Mouse (Mus musculus): ENCODE results near the gene Dcaf6. TPM values are rescaled to one million over a fixed set of nuclear protein-coding genes. Genes with fewer than 3 reads are reported as not detected.

Gene Dcaf6
- polyA plus RNA-seq, 1 experiment from 2014 or later, result 19.4 TPM

DNA sequence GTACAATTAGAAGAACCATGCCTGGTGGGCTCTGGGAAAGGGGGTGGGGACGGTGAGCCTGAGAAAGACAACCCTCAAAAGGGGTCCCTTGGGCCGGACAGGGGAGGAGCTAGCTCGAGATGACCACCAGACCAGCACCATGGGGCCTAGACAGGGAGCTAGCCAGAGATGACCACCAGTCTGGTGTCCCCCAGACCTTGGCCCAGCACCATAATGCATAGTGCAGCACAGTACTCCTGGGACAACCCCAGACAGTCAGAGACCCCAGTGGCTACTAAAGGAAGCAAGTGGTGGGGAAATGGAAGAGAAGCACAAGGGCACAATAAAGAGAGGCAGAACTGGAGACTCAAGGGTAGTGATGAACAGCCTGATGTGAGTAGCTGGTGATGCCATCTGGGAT is 19.5 kb downstream of the Dcaf6 start:
- no peak for ATAC-seq
- Histone ChIP-seq H3K4me3 (ENCODE audit: low read depth, low read length) (no peak overlapping the region), H3K27ac (ENCODE audit: low read length) (no peak overlapping the region), H3K4me1 (ENCODE audit: control insufficient read depth, insufficient read depth, low read length) (no peaks in the 10 kb centered on the region), H3K36me3 (ENCODE audit: control insufficient read depth, insufficient read depth, low read length) (no peaks in the 10 kb centered on the region), H3K4me2 (ENCODE audit: low read length) (no peak overlapping the region), H3K9me3 (replicated peaks; ENCODE audit: control insufficient read depth, low read length, poor library complexity, severe bottlenecking) (peaks cover 4% of the 10 kb centered on the region; the same call in 1 of the 2 replicates), H3K27me3 (ENCODE audit: control insufficient read depth, insufficient read depth, low read depth, low read length) (no peaks in the 10 kb centered on the region), H3K9ac (ENCODE audit: low read depth, low read length) (no peak overlapping the region)
- WGBS, result 85% methylated on average over 3 of the region's 3 CpGs

DNA sequence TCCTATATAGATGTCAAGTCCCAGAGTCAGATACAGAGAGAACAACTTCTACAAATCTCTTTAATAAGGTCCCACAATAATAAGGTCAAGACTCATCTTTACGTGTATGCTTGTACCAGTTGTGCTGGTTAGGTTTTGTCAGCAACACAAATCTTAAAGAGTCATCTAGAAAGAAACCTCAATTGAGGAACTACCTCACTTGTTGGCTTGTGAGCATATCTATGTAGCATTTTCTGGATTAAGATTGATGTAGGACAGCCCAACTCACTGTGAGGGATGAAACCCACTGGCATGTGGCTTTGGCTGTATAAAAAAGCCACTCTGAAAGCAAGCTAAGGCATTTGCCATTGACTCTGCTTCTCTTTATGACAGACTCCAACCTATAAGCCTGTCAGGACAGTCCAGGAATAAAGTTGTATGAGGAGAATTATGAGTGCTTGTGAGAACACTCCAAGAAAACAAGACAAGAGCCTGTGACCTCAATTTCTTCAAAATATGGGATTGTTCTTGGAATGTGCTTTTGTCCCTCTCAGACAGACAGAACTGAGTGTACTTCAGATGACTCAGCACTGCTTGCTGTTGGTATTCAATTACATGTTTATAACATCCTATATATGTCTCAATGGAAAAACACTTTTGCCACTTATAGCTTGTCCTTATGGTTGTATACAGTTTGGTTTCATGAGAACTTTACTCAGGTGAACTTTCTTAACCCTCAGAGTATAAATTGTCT is 21.8 kb downstream of the Dcaf6 start:
- WGBS, result 93% methylated on average over 1 of the region's 1 CpGs
- peaks cover 8% of the 10 kb centered on the region; the same call in 1 of the 2 replicates for H3K9me3 ChIP-seq (replicated peaks; ENCODE audit: control insufficient read depth, low read length, poor library complexity, severe bottlenecking)
- no peaks in the 10 kb centered on the region for H3K4me1 ChIP-seq (ENCODE audit: control insufficient read depth, insufficient read depth, low read length)
- H3K9ac ChIP-seq (ENCODE audit: low read depth, low read length), result no peak overlapping the region
- H3K27me3 ChIP-seq (ENCODE audit: control insufficient read depth, insufficient read depth, low read depth, low read length), result no peaks in the 10 kb centered on the region
- H3K27ac ChIP-seq (ENCODE audit: low read length), result no peak overlapping the region
- no peak overlapping the region for H3K4me3 ChIP-seq (ENCODE audit: low read depth, low read length)
- no peak overlapping the region for H3K4me2 ChIP-seq (ENCODE audit: low read length)
- H3K36me3 ChIP-seq (ENCODE audit: control insufficient read depth, insufficient read depth, low read length), result no peaks in the 10 kb centered on the region
- ATAC-seq, result no peak

GRCm38 (mm10) chr1:165432883-165433282 is 27.4 kb downstream of the Dcaf6 start:
- no peak overlapping the region for H3K4me3 ChIP-seq (ENCODE audit: low read depth, low read length)
- H3K4me2 ChIP-seq (ENCODE audit: low read length), result no peak overlapping the region
- peaks cover 8% of the 10 kb centered on the region; the same call in 1 of the 2 replicates for H3K9me3 ChIP-seq (replicated peaks; ENCODE audit: control insufficient read depth, low read length, poor library complexity, severe bottlenecking)
- H3K4me1 ChIP-seq (ENCODE audit: control insufficient read depth, insufficient read depth, low read length), result no peaks in the 10 kb centered on the region
- 82% methylated on average over 1 of the region's 1 CpGs for WGBS
- ATAC-seq, result no peak
- H3K36me3 ChIP-seq (ENCODE audit: control insufficient read depth, insufficient read depth, low read length), result no peaks in the 10 kb centered on the region
- no peak overlapping the region for H3K27ac ChIP-seq (ENCODE audit: low read length)
- no peak overlapping the region for H3K9ac ChIP-seq (ENCODE audit: low read depth, low read length)
- H3K27me3 ChIP-seq (ENCODE audit: control insufficient read depth, insufficient read depth, low read depth, low read length), result no peaks in the 10 kb centered on the region

- no peak overlapping the region for H3K4me2 ChIP-seq (ENCODE audit: low read length)
- no peak for ATAC-seq
- H3K9me3 ChIP-seq (replicated peaks; ENCODE audit: control insufficient read depth, low read length, poor library complexity, severe bottlenecking), result no peaks in the 10 kb centered on the region
- WGBS, result 97% methylated on average over 2 of the region's 2 CpGs
- H3K36me3 ChIP-seq (ENCODE audit: control insufficient read depth, insufficient read depth, low read length), result peaks cover 2% of the 10 kb centered on the region; the same call in 1 of the 2 replicates
- no peaks in the 10 kb centered on the region for H3K27me3 ChIP-seq (ENCODE audit: control insufficient read depth, insufficient read depth, low read depth, low read length)
- no peak overlapping the region for H3K27ac ChIP-seq (ENCODE audit: low read length)
- no peak overlapping the region for H3K4me3 ChIP-seq (ENCODE audit: low read depth, low read length)
- H3K9ac ChIP-seq (ENCODE audit: low read depth, low read length), result no peak overlapping the region
- H3K4me1 ChIP-seq (ENCODE audit: control insufficient read depth, insufficient read depth, low read length), result no peaks in the 10 kb centered on the region
Observed at GRCm38 (mm10) chr1:165426254-165426653, 34.0 kb downstream of the Dcaf6 start.

DNA sequence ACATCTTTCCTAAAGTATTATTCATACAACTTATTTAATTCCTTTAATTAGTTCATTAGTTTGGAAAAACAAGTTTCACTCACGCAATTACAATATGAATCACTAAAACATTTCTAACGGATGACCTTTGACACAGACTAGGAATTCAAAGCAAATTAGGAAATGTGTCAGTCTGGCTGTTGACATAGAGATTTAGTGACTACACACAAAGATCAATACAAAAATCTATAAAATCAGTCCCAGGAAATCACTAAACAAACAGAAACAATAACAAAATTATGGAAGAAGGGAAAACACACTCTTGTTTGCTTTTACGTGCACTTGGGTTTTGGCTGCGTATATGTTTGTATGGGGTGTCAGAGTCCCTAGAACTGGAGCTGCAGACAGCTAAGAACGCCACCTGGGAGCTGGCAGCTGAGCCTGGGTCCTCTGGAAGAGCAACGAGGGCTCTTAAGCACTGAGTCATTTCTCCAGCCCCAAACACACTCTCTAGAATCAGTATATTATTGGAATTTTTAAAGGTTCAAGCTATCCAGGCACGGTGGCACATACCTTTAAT is 38.8 kb downstream of the Dcaf6 start:
- Histone ChIP-seq H3K4me1 (ENCODE audit: control insufficient read depth, insufficient read depth, low read length) (no peaks in the 10 kb centered on the region), H3K9me3 (replicated peaks; ENCODE audit: control insufficient read depth, low read length, poor library complexity, severe bottlenecking) (no peaks in the 10 kb centered on the region), H3K36me3 (ENCODE audit: control insufficient read depth, insufficient read depth, low read length) (peaks cover 2% of the 10 kb centered on the region; the same call in 1 of the 2 replicates), H3K9ac (ENCODE audit: low read depth, low read length) (no peak overlapping the region), H3K4me2 (ENCODE audit: low read length) (no peak overlapping the region), H3K27me3 (ENCODE audit: control insufficient read depth, insufficient read depth, low read depth, low read length) (no peaks in the 10 kb centered on the region), H3K27ac (ENCODE audit: low read length) (no peak overlapping the region), H3K4me3 (ENCODE audit: low read depth, low read length) (no peak overlapping the region)
- WGBS, result 78% methylated on average over 7 of the region's 7 CpGs
- no peak for ATAC-seq

GRCm38 (mm10) chr1:165396401-165396805 is 63.9 kb downstream of the Dcaf6 start:
- Histone ChIP-seq H3K27me3 (ENCODE audit: control insufficient read depth, insufficient read depth, low read depth, low read length) (no peaks in the 10 kb centered on the region), H3K9me3 (replicated peaks; ENCODE audit: control insufficient read depth, low read length, poor library complexity, severe bottlenecking) (no peaks in the 10 kb centered on the region), H3K9ac (ENCODE audit: low read depth, low read length) (no peak overlapping the region), H3K4me1 (ENCODE audit: control insufficient read depth, insufficient read depth, low read length) (no peaks in the 10 kb centered on the region), H3K4me2 (ENCODE audit: low read length) (no peak overlapping the region), H3K4me3 (ENCODE audit: low read depth, low read length) (no peak overlapping the region), H3K27ac (ENCODE audit: low read length) (no peak overlapping the region), H3K36me3 (ENCODE audit: control insufficient read depth, insufficient read depth, low read length) (no peaks in the 10 kb centered on the region)
- no peak for ATAC-seq
- WGBS, result 82% methylated on average over 2 of the region's 2 CpGs

DNA sequence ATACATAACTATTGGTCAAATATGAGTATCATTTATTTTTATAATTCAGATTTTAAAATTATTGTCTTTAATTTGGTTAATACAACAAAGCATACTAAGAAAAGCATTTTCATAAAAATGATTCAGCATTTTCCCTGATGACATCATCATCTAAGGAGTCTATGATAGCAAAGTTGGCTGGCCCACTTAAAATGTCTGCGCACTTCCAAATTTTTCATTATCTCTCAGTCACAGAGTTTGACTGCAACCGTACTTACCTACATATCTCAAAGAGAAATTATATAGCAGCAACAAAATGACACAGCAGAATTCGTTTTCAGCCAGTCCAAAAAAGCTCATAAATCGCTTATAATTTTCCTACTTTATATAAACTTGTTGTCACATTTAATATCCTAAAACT is 64.3 kb downstream of the Dcaf6 start:
- Histone ChIP-seq H3K4me3 (ENCODE audit: low read depth, low read length) (no peak overlapping the region), H3K36me3 (ENCODE audit: control insufficient read depth, insufficient read depth, low read length) (no peaks in the 10 kb centered on the region), H3K9me3 (replicated peaks; ENCODE audit: control insufficient read depth, low read length, poor library complexity, severe bottlenecking) (no peaks in the 10 kb centered on the region), H3K4me2 (ENCODE audit: low read length) (no peak overlapping the region), H3K27ac (ENCODE audit: low read length) (no peak overlapping the region), H3K4me1 (ENCODE audit: control insufficient read depth, insufficient read depth, low read length) (no peaks in the 10 kb centered on the region), H3K27me3 (ENCODE audit: control insufficient read depth, insufficient read depth, low read depth, low read length) (no peaks in the 10 kb centered on the region), H3K9ac (ENCODE audit: low read depth, low read length) (no peak overlapping the region)
- WGBS, result 96% methylated on average over 4 of the region's 4 CpGs
- no peak for ATAC-seq

DNA sequence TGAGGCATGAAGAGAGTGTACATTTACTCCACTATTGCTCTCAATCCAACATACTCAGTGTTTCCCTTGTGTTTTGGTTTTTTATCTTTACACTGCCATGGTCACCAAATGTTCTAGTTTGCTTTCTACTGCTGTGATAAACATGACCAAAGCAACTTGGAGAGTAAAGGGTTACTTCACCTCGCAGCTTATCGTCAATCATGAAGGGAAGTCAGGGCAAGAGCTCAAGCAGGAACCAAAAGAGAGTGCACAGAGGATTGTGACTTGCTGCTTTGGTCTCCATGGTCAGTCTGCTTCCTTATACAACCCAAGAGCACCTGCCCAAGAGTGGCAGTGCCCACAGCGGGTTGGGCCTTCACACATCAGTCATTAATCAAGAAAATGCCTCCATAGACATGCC is 65.4 kb downstream of the Dcaf6 start:
- ATAC-seq, result no peak
- no peak overlapping the region for H3K4me3 ChIP-seq (ENCODE audit: low read depth, low read length)
- H3K4me1 ChIP-seq (ENCODE audit: control insufficient read depth, insufficient read depth, low read length), result no peaks in the 10 kb centered on the region
- H3K4me2 ChIP-seq (ENCODE audit: low read length), result no peak overlapping the region
- H3K9me3 ChIP-seq (replicated peaks; ENCODE audit: control insufficient read depth, low read length, poor library complexity, severe bottlenecking), result no peaks in the 10 kb centered on the region
- no peaks in the 10 kb centered on the region for H3K36me3 ChIP-seq (ENCODE audit: control insufficient read depth, insufficient read depth, low read length)
- H3K9ac ChIP-seq (ENCODE audit: low read depth, low read length), result no peak overlapping the region
- H3K27ac ChIP-seq (ENCODE audit: low read length), result no peak overlapping the region
- H3K27me3 ChIP-seq (ENCODE audit: control insufficient read depth, insufficient read depth, low read depth, low read length), result no peaks in the 10 kb centered on the region
- 76% methylated on average over 3 of the region's 3 CpGs for WGBS

DNA sequence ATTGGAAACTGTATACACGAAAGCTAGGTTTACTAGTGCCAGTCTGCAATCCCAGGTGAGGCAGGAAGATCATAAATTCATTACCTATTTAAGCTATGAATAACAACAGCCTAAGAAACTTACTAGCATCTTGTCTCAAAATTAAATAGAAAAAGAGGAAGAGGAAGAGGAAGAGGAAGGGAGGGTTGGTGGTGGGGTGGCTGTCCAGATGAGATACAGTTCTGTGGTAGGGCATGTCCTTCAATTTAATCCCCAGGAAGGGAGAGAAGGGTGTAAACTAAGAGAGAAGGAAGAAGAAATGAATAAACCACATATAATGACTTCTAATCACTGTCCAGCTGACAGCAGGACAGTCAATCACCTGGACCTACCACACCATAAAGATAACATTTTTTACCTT is 67.2 kb downstream of the Dcaf6 start:
- Histone ChIP-seq H3K4me1 (ENCODE audit: control insufficient read depth, insufficient read depth, low read length) (no peaks in the 10 kb centered on the region), H3K36me3 (ENCODE audit: control insufficient read depth, insufficient read depth, low read length) (peaks cover 6% of the 10 kb centered on the region), H3K9me3 (replicated peaks; ENCODE audit: control insufficient read depth, low read length, poor library complexity, severe bottlenecking) (no peaks in the 10 kb centered on the region), H3K27me3 (ENCODE audit: control insufficient read depth, insufficient read depth, low read depth, low read length) (no peaks in the 10 kb centered on the region), H3K27ac (ENCODE audit: low read length) (no peak overlapping the region), H3K4me3 (ENCODE audit: low read depth, low read length) (no peak overlapping the region), H3K9ac (ENCODE audit: low read depth, low read length) (no peak overlapping the region), H3K4me2 (ENCODE audit: low read length) (no peak overlapping the region)
- WGBS, result 84% methylated on average over 1 of the region's 1 CpGs
- ATAC-seq, result no peak
